ENCODE assay signal across 15 mouse cellular contexts in genomic region chr8:114615908-114616307, GRCm38 (mm10).
DNase-seq lines count a peak whose midpoint lies in the region; ATAC-seq and TF ChIP-seq lines count a peak whose summit lies in the region.
"Had no signal": no experiment of that assay in that cellular context is flagged by ENCODE, and none has a peak within 500 bp of the region (broad histone marks: within the 10 kb centered on the region; RNA-seq: fewer than 3 reads in every experiment).

No protein-coding gene starts in this region.

- H3K4me3 ChIP-seq in intestine, embryonic 14.5 days (ENCODE audit: low read depth, low read length): no peak overlapping the region
- H3K4me3 ChIP-seq in intestine, postnatal 0 days (ENCODE audit: low read depth, low read length): no peak overlapping the region
- no peak overlapping the region for H3K4me3 ChIP-seq in liver, embryonic 13.5 days (replicated peaks)
- H3K4me3 ChIP-seq: forebrain, embryonic 12.5 days; neural tube, embryonic 12.5 days had no signal

- intact Hi-C loops in left cerebral cortex, postnatal 4 days (cut with DNase I): no loop called here

- 74% methylated on average over 6 of the region's 6 CpGs for WGBS in intestine, embryonic 14.5 days
- 73% methylated on average over 6 of the region's 6 CpGs for WGBS in intestine, postnatal 0 days
- WGBS in liver, embryonic 13.5 days (ENCODE audit: insufficient replicate concordance): 64% methylated on average over 6 of the region's 6 CpGs

- no peak for DNase-seq in intestine, embryonic 14.5 days (ENCODE audit: low spot score)
- peak; percentile 37 for DNase-seq in adrenal gland, postnatal 25 days
- DNase-seq in liver, embryonic 13.5 days: no peak
- peak; percentile 36 to 49 for DNase-seq in lung, postnatal 4 days
- no peak for DNase-seq in heart, adult 9 months (ENCODE audit: low spot score in 2 of 2)
- no peak for DNase-seq in spleen, postnatal 4 days (ENCODE audit: low spot score in 2 of 2)
- DNase-seq in left cerebral cortex, postnatal 4 days: no peak
- DNase-seq: gastrocnemius, postnatal 25 days; kidney, postnatal 36 days; right cerebral cortex, postnatal 4 days; thymus, adult 18-20 months had no signal

- H3K36me3 ChIP-seq in intestine, embryonic 14.5 days (ENCODE audit: control insufficient read depth, insufficient read depth, low read length): no peaks in the 10 kb centered on the region
- H3K36me3 ChIP-seq in intestine, postnatal 0 days (ENCODE audit: control insufficient read depth, insufficient read depth): no peaks in the 10 kb centered on the region
- no peaks in the 10 kb centered on the region for H3K36me3 ChIP-seq in liver, embryonic 13.5 days
- H3K36me3 ChIP-seq: forebrain, embryonic 12.5 days; neural tube, embryonic 12.5 days had no signal

- no peak for ATAC-seq in intestine, embryonic 14.5 days (replicated peaks; ENCODE audit: low FRiP score, low TSS enrichment, low read depth)
- ATAC-seq in intestine, postnatal 0 days: no peak
- peak; percentile 31; the same call in 1 of the 2 replicates for ATAC-seq in liver, embryonic 13.5 days (ENCODE audit: low read depth)

- H3K27ac ChIP-seq in intestine, embryonic 14.5 days (ENCODE audit: low read depth): peak overlapping the region; percentile 45
- no peak overlapping the region for H3K27ac ChIP-seq in intestine, postnatal 0 days (ENCODE audit: low read depth, low read length)
- H3K27ac ChIP-seq in liver, embryonic 13.5 days: peak overlapping the region; percentile 41
- H3K27ac ChIP-seq: forebrain, embryonic 12.5 days; neural tube, embryonic 12.5 days had no signal

- TF ChIP-seq CTCF in intestine, postnatal 0 days (IDR thresholded peaks at IDR 0.05; ENCODE audit: low read depth): no peak

- 0 out of 2 replicates have a peak, but pooled peaks cover 4% of the 10 kb centered on the region for H3K9me3 ChIP-seq in intestine, embryonic 14.5 days (ENCODE audit: control insufficient read depth, low read length)
- H3K9me3 ChIP-seq in intestine, postnatal 0 days (ENCODE audit: control insufficient read depth): no peaks in the 10 kb centered on the region
- H3K9me3 ChIP-seq in liver, embryonic 13.5 days (replicated peaks): no peaks in the 10 kb centered on the region
- H3K9me3 ChIP-seq: forebrain, embryonic 12.5 days; neural tube, embryonic 12.5 days had no signal

- H3K4me1 ChIP-seq in intestine, embryonic 14.5 days (replicated peaks; ENCODE audit: control insufficient read depth, insufficient read depth, low read length): peaks cover 3% of the 10 kb centered on the region; the same call in 1 of the 2 replicates
- H3K4me1 ChIP-seq in intestine, postnatal 0 days (replicated peaks; ENCODE audit: control insufficient read depth, insufficient read depth, low read length): no peaks in the 10 kb centered on the region
- peaks cover 8% of the 10 kb centered on the region; the same call in 1 of the 2 replicates for H3K4me1 ChIP-seq in liver, embryonic 13.5 days (replicated peaks)
- H3K4me1 ChIP-seq: forebrain, embryonic 12.5 days had no signal

- H3K4me2 ChIP-seq in intestine, embryonic 14.5 days (ENCODE audit: low read length): no peak overlapping the region
- no peak overlapping the region for H3K4me2 ChIP-seq in intestine, postnatal 0 days (replicated peaks; ENCODE audit: low read depth)
- no peak overlapping the region for H3K4me2 ChIP-seq in liver, embryonic 13.5 days
- H3K4me2 ChIP-seq: forebrain, embryonic 12.5 days; midbrain, embryonic 11.5 days; neural tube, embryonic 12.5 days had no signal

- no peak overlapping the region for H3K9ac ChIP-seq in intestine, embryonic 14.5 days (ENCODE audit: low read length)
- H3K9ac ChIP-seq in intestine, postnatal 0 days (ENCODE audit: low read depth, low read length): no peak overlapping the region
- no peak overlapping the region for H3K9ac ChIP-seq in liver, embryonic 13.5 days
- H3K9ac ChIP-seq: forebrain, embryonic 12.5 days; neural tube, embryonic 12.5 days had no signal

- H3K27me3 ChIP-seq in intestine, embryonic 14.5 days (replicated peaks; ENCODE audit: control insufficient read depth, insufficient read depth, low read length): no peaks in the 10 kb centered on the region
- H3K27me3 ChIP-seq in intestine, postnatal 0 days (replicated peaks; ENCODE audit: control insufficient read depth, insufficient read depth, low read length): no peaks in the 10 kb centered on the region
- no peaks in the 10 kb centered on the region for H3K27me3 ChIP-seq in liver, embryonic 13.5 days
- H3K27me3 ChIP-seq: forebrain, embryonic 12.5 days; neural tube, embryonic 12.5 days had no signal

Comparison
In these comparisons a context has a peak if more than half of its experiments do, and no peak if none do; other contexts are left out.
1. DNase-seq: peak in adrenal gland, postnatal 25 days (single experiment) and lung, postnatal 4 days (2 of 2); none in intestine, embryonic 14.5 days (single experiment), liver, embryonic 13.5 days (single experiment), heart, adult 9 months (0 of 2), spleen, postnatal 4 days (0 of 2) and left cerebral cortex, postnatal 4 days (single experiment).